Mouse (Mus musculus): Measurements from ENCODE around the gene Mrps5.
A peak's percentile ranks its signal among the peaks of the same experiment; 100 is the strongest.
"Not testable (repeated sequence)": the region's sequence is repeated elsewhere in the genome, so short reads cannot be mapped to it uniquely, and the experiment has no call there.

Mrps5 gene

DNA sequence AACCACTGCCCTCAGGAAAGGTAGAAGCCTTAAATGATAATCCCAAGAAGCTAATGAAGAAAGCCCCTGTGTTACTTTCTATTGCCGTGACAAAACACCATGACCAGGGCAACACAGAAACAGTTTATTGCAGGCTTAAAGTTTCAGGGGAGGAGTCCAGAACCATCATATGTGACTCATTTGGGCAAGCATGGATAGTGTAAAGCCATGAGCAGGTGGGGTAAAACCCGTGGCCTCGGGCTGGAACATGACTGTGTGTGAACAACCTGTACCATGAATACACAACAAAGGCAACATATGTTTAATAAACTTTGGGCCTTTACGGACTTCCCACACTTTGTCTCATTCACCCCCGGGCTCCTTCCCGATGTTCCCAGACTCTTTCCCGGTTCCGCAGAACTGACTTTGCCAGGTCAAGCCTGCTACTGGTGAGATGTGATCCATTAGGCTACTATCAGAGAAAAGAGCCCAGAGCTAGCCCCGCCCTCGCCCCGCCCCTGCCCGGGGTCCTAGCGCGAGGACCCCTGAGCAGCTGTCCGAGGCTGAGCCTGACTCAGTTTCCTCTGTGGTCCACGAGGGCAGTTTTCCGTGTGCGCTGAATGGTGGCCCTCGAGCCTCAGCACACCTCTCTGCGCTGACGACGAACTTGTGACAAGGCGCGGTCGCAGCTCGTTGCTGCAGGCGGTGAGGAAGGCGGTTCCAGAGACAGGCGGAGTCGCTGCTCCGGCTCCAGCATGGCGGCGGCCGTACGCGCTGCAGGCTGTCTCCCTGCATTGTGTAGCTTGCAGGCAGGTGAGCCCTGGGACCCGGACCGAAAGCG is at the start of gene Mrps5, which contains the start of gene Zfp661:
TSS of gene Mrps5 (plus strand) at position 529 of the 820 bp plus-strand sequence.
TSS of gene Zfp661 (minus strand) at position 401 of the 820 bp plus-strand sequence.
- DNase-seq (ENCODE audit: low spot score) = peak; percentile 88

GRCm38 (mm10) chr2:127537548-127537947 is 49.5 kb upstream of the Mrps5 start:
- DNase-seq (ENCODE audit: low spot score) = no peak

DNA sequence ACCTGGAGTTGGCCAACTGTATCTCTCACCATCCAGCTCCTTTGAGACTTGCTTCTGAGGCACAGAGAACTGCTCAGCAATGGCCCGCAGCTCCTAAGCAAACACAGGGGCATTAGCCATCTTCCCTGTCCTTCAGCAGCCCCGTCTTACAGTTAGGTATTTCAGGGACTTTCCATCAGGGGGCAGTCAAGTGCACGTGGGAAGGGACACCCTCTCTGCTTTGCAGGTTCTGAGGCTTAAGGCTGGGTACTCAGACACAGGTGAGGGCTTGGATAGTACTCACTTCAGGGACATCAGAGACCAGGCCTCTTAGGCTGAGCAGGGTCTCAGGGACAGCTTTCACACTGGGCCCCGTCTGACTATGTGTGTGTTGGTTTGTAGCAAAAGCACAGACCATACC is 47.5 kb upstream of the Mrps5 start:
- peak; percentile 41 for DNase-seq (ENCODE audit: low spot score)

GRCm38 (mm10) chr2:127541185-127541584 is 45.8 kb upstream of the Mrps5 start, which contains the start of gene Prom2:
TSS of gene Prom2 (minus strand) at chr2:127541467.
- DNase-seq (ENCODE audit: low spot score) = no peak

- DNase-seq (ENCODE audit: low spot score) = no peak
These were observed 45.3 kb upstream of the Mrps5 start for GRCm38 (mm10) chr2:127541697-127542096.

DNA sequence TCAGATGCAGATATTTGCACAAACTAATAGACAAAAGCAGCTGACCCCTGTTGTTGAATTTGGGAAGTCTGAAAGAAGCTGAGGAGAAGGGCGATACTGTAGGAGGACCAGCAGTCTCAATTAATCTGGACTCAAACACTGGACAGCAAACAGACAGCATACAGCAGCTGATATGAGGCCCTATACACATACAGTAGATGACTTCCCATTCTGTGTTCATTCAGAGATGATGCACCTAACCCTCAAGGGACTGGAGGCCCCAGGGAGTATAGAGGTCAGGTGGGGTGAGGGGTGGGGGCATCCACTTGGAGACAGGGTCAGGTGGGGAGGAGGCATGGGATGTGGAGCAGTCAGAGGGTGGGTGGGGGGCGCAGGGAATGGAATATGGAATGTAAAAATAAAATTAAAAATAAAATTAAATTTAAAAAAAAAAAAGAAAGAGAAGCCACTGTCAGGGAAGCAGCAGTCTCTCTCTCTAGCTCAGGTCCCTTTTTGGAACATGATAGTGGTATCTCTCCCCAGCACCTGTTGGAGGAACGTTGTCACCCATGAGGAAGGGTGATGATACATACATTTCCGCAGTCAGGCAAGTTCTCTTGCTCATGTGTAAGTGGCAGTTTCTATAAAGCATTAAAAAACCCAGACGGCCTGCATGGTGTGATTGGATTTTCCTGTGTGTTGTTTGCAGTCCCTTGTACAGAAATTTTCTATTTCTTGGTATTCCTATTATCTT is 38.5 kb upstream of the Mrps5 start:
- no peak for DNase-seq (ENCODE audit: low spot score)

GRCm38 (mm10) chr2:127549711-127550110 is 37.3 kb upstream of the Mrps5 start:
- DNase-seq (ENCODE audit: low spot score) = no peak

DNA sequence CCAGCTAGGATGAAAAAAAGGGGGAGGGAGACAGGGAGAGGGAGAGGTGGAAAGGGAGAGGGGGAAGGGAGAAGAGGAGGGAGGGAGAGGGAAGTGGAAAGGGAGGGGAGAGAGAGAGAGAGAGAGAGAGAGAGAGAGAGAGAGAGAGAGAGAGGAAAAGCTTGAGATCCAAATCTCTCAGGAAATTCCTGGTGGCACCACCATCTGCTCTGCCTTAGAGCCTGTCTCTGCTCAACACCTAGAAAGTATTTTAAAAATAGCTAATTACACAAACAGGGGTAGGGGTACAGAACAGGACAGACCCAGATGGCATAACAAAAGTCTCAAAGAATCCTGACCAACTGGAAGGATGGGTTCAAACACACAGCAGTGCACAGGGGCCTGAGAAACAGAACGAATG is 36.6 kb upstream of the Mrps5 start:
- no peak for DNase-seq (ENCODE audit: low spot score)

DNA sequence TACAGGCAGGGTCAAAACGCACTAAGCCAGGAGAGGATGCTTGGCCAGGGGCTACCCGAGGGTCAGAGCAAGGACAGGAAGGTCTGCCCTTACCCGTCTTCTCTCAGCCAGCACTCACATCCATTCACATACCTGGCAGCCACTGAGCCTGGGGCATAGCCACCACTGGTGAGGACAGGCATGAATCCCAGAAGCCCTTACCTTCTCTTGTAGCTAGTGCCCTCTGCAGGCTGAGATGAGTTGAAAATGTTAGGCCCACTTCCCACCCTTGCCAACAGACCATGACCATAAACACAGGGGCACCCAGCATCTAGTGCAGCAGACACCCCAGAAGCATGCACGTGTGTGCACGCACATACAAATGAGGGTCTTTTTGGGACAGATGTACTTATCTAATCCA is 35.9 kb upstream of the Mrps5 start:
- DNase-seq (ENCODE audit: low spot score) = peak; percentile 35

GRCm38 (mm10) chr2:127559070-127559966 is 27.7 kb upstream of the Mrps5 start:
- DNase-seq (ENCODE audit: low spot score) = peak; percentile 98

- DNase-seq (ENCODE audit: low spot score) = no peak
These were observed 13.7 kb upstream of the Mrps5 start for GRCm38 (mm10) chr2:127573322-127573721.

GRCm38 (mm10) chr2:127584436-127584858 is 2.6 kb upstream of the Mrps5 start:
- peak; percentile 95 for DNase-seq (ENCODE audit: low spot score)

DNA sequence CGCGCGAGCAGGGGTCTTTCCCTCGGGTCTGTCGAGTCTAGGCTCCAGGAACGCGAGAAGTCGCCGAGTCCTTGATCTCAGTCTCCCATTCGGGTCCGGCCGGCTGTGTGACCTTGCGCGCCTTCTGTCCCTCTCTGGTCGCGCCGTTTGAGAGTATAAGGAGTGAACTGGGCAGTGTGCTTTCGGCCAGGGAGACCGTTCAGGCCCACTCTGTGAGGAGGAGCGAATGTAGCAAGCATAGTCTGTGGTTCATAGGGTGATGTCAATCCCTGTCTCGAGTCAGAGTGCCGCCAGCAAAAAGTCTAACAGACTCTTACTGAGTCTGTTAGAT is 457 bp downstream of the Mrps5 start:
- DNase-seq (ENCODE audit: low spot score) = no peak

- DNase-seq (ENCODE audit: low spot score) = no peak
These were observed 1.9 kb downstream of the Mrps5 start for GRCm38 (mm10) chr2:127588897-127589296.

- no peak for DNase-seq (ENCODE audit: low spot score)
These were observed 3.2 kb downstream of the Mrps5 start for GRCm38 (mm10) chr2:127590204-127590603.

DNA sequence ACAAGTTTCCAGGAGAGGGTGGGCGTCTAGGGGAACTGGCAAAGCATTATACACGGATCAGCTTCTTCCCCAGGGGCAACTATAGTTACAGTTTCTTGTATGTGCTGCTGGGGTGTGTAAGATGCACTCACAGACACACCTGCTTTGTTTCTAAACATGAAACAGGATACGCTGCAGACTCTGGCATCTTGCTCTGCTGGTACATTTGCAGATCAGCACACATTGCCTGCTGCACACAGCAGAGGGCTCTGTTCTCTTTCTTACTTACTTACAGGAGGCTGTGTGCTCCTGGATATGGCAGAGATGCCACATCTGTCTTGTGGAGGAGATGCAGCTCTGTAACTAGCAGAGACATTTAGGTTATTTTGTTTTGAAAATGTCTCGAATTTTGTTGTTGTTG is 3.8 kb downstream of the Mrps5 start:
- DNase-seq (ENCODE audit: low spot score) = no peak

- not testable (repeated sequence) for DNase-seq (ENCODE audit: low spot score)
These were observed 16.4 kb downstream of the Mrps5 start for GRCm38 (mm10) chr2:127603383-127603782.

DNA sequence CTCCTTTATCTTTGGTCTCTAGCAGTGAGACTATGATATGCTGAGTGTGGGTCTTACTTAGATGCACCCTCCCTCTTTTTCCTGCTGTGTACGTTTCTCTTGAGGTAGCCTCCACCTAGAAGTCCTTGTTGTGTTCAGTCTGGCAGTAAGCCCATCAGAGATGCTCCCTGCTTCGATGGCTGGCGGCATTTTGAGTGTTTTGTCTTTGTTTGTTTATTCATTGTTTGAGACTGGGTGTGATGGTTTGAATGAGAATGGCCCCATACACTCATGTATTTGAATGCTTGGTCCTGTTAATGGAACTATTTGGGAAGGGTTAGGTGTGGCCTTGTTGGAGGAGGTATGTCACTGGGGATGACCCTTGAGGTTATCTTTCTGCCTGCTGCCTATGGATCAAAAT is 18.2 kb downstream of the Mrps5 start:
- no peak for DNase-seq (ENCODE audit: low spot score)

DNA sequence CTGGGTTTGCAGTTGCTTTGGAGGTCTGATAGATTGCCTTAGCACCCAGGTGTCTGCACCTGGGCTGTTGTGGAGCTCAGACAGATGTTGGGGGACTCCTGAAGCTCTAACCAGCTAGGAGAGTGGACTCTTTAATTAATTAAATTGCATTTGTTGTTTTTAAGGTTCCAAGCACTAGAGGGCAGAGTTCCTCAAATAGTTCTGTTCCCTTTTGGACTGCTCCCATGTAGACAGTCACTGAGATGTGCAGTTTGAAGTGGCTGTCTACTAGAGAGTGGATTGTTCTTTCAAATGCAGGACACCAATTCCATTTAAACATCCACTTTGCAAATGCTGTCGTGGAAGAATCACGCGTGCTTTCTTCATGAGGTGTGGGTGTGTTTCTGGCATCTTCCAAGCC is 21.2 kb downstream of the Mrps5 start:
- DNase-seq (ENCODE audit: low spot score) = peak; percentile 79

DNA sequence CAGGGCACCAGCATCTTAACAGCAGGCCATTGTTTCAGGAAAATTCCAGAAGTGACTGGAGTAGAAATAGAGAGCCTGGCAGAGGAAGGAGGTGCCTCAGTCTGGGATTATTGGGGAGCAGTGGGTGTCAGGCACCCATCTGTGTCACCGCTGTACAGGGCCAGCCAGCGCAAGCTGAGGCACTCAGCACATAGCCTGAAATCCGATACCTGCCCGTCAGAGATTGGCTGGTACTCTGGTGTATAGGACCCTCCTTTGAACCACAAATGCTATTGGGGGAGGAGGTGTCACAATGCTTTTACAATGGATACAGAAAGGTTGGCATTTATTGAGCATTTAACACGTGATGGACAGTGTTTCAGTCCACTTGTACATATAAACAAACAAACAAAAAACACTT is 22.0 kb downstream of the Mrps5 start:
- DNase-seq (ENCODE audit: low spot score) = no peak

- DNase-seq (ENCODE audit: low spot score) = no peak
These were observed 24.4 kb downstream of the Mrps5 start for GRCm38 (mm10) chr2:127611386-127611785.

DNA sequence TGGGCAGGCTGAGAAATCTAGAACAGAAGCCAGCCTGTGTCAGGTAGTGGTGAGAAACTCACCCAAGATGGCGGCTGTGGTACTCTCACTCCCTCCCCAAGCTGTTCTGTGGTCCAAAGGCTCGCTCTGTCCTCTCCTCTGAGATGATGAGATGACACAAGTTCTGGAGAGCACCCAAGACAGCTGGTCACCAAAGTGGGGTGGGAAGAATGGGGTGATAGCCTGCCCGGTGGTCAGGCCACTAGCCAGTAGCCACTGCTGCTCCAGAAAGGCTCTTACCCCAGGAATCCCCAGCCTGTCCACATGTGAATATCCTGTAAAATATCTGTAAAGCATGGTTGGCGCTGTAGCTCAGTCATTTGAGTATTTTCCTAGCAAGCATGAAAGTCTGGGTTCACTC is 25.3 kb downstream of the Mrps5 start:
- no peak for DNase-seq (ENCODE audit: low spot score)
